Mouse (Mus musculus) heart, adult 9 months (tissue): ENCODE measurements around the gene Isyna1.
"Not testable (repeated sequence)": the region's sequence is repeated elsewhere in the genome, so short reads cannot be mapped to it uniquely, and the experiment has no call there.

Experiments
- DNase-seq, 2 experiments: peaks; one replicate each; pipeline ENCODE4 v3.0.0; 2022; ENCODE audit warnings: low spot score in 2 of 2

Isyna1 gene

DNA sequence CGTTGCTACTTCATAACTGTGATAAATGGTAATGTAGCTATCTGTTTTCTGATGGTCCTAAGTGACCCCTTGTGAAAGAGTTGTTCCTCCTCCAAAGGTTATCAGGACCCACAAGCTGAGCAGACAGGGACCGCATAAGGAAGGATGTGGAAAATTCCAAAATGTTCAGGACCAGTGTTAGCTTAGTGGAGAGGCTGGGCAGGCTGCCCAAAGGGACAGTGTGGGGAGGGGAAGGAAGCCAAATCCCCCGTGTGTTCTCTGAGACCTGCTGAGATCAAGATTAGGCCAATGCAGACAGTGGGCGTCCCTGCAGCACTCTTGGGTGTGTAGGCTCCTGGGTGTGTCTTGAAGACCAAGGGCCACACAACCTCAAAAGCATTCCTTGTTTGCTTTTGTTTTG, 19.3 kb upstream of the Isyna1 start:
- DNase-seq, result peak; percentile 67 to 80

DNA sequence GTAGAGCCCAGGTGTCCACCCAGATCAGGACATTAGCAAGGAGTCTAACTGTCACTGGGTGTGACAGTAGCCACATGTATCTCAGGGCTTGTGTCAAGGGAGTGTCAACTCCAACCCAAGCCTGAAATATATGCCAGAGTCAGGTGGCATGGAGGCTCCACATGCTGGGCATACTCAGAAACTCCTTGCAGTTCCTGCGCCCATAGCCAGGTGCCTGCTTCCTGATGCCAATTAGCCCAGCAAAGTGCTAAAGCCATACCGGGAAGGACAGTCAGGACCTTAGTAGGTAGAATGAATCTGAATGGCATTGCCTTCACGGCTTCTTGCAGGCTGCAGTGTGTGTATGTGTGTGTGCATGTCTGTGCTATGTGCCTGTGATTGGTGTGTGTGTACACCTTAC, 17.0 kb upstream of the Isyna1 start:
- DNase-seq, result no peak

DNA sequence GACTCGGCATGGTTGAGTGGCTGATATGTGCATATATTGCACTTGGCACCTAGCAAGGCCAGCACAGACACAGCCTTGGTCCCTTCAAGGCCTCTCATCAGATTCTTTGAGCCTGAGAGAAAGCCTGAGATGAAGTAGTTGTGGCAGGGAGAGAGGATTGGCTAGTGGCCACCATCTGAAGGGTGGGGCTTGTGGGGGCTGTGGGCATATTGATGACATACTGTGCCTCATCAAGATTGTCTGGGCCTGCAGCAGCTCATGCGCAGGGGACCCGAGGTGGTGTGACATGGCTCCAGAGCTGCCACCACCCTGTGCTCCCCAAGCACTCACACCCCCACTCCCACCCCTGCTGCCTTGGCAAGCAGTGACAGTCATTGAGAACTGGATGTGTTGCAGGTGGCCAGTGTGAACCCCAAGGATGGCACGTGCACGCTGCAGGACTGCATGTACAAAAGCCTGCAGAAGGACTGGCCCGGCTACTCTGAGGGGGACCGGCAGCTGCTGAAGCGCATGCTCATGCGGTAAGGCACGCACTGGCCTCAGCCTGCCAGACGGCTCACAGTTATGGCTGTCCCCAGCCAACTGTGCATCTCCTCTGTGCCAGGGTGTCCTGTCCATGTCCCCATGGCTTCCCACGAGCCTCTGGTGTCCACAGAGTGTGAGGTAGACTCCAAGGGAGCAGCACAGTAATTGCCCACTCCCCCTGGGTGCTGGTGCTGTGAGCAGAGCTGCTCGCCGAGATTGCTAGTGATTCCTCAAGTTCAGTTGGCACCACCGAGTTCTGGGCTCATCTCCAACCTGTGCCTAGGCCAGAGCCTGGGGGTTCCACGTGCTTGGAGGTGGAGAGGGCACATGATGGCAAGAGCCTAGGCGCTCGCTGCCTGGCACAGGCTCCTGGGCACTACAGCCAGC, 10.4 kb upstream of the Isyna1 start:
- DNase-seq, result peak in 1 of 2 experiments; percentile 68

DNA sequence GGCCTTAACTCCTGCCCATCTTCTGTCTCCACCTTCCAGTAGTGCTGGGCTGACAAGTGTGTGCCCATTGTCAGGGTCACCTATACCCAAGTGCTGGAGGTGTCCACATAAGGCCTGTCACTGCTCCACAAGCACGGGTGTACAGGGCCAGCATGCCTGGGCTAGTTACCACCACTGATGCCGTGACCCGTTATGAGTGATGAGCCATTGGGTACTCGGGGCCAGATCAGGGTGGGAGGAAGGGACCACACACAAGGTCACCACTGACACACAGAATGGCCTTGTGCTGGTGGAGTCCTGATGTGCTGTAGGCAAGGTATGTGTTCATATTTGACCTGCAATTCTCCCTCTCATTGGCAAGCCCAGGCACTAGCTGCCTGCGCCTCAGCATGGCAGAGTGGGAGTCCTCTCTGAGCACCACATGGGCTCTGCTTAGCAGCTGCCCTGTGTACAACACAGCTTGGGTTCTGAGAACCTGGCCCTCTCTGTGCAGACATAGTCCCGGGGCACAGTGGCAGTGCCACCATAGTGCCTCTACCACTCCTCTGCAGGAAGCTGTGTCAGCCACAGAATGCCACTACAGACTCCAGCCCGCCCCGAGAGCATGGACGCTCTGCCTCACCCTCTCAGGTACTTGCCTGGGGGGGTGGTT, 9.4 kb upstream of the Isyna1 start:
- no peak for DNase-seq

DNA sequence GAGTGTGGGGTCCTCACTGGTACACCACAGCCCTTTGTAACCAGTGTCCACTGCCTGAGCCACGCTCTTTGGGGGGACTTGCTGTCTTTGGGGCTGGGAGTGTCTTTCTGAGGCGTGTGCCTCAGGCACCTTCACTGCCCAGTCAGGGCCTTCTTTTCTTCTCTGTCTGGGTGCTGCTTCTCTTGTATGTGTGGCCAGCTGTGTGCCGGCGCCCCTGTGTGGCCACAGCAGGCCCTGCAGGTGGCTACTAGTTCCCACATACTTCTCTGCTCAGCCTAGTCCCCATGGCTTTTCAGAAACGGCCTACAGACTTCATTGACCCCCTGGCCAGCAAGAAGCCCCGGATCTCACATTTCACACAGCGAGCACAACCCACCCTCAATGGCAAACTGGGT, 8.9 kb upstream of the Isyna1 start:
- DNase-seq, result peak in 1 of 2 experiments; percentile 73

DNA sequence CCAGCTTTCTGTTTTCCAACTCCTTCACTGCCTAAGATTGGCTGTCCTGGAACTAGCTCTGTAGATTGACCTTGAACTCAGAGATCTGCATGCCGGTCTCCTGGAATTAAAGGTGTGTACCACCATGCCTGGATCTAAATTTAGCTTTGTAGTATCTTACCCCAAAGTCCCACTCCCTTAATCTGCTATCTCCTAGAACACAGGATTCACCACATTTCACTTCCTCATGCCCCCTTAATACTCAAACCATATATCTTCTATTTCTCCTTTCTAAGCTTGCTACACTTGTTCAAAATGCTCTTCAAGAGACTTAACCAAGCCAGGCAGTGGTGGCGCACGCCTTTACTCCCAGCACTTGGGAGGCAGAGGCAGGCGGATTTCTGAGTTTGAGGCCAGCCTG, 6.2 kb upstream of the Isyna1 start:
- not testable (repeated sequence) for DNase-seq

DNA sequence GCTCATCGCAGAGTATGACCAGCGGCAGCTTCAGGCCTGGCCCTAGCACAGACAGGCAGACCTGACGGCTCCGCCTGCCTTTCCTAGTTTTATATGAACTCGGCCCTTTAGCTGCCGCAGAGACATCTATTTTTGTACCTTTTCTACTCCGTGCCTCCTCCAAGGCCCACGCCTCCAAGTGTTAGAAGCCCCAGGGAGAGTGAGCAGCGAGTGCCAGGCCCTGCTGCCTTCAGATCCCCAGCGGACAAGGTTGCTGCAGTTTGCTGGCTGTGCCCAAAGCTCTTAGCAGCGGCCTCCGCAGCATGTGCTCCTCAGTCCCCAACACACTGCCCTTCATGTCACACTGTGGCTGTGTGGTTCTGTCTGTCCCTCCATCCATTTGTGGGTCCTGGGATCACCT, 2.6 kb upstream of the Isyna1 start:
- DNase-seq, result no peak

DNA sequence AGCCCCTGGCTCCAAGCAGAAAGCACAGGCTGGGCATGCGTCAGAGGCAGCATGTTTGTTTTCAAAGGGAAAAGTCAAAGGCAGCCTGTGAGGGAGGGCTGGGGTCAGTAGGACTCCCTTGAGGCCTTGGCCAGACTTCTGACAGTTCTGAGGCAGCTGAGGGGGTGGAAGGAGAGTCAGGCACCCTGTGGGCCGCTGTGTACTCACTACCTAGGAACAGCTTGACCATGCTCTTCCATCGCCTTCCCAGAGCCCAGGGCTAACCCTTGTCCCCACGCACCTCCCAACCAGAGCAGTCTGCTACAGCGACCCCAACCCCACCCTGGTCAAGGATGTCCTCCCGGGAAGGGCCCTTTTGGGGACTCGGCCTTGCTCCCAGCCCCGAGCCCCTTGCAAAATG, 1.0 kb upstream of the Isyna1 start:
- no peak for DNase-seq

DNA sequence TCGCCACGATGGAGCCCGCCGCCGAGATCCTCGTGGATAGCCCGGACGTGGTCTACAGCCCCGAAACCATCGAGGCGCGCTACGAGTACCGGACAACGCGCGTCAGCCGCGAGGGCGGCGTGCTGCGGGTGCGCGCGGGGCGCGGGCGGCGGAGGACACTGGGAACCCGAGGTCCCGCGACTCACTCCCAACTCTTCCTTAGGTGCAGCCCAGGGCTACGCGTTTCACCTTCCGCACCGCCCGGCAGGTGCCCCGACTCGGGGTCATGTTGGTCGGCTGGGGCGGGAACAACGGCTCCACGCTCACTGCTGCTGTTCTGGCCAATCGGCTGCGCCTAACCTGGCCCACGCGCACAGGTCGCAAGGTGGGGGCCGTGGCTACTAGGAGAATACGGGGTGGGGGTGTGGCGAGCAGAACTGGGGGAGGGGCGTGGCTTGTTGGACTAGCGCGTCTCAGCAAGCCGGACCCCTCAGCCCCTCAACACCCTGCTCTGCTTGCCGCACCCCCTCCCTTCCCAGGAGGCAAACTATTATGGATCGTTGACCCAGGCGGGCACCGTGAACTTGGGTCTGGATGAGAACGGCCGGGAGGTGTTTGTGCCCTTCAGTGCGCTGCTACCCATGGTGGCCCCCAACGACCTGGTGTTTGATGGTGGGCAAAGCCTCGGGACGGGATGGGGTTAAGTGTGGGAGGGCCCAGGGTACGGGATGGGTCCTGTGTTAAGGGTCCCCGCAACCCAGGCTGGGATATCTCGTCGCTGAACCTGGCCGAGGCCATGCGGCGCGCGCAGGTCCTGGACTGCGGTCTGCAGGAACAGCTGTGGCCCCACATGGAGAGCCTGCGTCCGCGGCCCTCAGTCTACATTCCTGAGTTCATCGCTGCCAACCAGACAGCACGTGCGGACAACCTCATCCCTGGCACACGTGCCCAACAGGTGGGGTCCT, 720 bp downstream of the Isyna1 start:
- DNase-seq, result no peak

DNA sequence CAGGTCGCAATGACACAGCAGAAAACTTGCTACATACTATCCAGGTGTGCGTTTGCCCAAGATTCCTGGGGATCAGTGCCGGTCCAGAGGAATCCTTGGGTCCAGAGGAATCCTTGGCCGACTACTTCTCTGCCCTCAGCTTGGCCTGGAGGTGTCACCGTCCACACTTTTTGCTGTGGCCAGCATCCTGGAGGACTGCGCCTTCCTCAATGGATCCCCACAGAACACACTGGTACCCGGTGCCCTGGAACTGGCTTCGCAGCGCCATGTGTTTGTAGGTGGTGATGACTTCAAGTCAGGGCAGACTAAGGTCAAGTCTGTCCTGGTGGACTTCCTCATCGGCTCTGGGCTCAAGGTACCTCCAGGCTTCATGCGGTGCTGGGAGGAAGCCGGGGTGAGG, 1.6 kb downstream of the Isyna1 start:
- DNase-seq, result no peak

DNA sequence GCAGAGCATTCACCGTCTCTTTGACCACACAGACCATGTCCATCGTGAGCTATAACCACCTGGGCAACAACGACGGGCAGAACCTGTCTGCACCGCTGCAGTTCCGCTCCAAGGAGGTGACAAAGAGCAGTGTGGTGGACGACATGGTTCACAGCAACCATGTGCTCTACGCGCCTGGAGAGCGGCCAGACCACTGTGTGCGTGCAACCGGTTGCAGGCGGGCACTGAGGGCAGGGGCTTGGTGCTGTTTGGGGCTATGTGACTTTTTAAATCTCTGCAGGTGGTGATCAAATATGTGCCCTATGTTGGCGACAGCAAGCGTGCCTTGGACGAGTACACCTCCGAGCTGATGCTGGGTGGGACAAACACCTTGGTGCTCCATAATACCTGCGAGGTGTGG, 2.0 kb downstream of the Isyna1 start:
- no peak for DNase-seq

DNA sequence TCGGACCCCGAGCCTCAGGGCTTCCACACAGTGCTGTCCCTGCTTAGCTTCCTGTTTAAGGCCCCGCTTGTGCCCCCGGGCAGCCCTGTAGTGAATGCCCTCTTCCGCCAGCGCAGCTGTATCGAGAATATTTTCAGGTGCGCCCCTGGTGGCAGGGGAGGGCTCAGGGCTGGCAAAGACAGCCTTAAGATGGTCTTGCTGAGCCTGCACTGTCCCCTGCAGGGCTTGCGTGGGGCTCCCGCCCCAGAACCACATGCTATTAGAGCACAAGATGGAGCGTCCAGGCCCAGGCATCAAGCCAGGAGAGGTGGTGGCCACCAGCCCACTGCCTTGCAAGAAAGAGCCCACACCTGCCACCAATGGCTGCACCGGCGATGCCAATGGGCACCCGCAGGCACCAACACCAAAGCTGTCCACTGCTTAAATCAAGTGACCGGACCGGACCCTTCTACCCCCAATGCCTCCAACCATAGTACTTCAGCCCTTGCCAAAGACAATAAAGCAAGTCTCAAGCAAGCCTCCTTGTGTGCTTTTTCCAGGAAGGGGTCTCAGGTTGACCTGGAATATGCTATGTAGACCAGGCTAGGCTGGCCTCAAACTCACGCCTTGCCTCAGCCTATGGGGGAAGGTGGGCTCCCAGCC, 2.7 kb downstream of the Isyna1 start:
- no peak for DNase-seq

DNA sequence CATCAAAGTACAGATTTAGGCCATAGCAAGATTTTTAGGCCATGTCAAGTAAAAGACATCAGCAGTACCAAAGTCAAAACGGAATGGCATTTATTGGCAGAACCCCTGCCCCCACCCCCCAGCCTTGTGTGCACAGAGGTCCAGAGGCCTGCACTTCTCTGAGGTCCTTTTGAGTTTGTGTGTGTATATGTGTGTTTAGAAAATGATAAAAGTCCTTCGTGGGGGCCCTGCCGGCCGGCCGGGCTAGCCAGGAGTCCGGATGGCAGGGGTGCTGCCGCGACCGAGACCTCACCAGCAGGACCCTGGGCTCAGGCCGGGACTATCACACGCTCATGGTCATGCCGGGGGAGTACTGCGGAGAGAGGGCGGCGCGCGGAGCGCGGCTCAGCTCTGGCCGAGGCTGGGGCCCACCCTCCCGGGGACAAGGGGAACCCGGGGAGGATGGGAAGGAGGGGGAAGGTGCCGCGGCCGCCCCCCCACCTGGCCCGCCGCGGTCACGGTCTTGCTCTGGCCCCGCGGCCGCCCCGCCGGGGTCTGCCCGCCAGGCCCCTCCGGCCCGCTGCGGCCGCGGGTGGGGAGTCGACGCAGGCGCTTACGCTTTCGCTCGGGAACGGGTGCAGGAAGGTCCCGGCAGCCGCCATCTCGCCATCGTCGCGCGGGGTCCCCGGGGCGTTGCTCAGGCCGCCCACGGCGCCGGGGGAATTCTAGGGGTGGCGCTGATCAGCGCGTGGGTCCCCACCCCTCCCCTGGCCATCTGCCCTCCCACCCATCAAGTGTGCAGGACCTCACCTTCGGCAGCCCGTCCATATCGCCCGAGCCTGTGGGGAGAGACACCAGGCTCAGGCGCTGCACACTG, 3.5 kb downstream of the Isyna1 start:
- DNase-seq, result no peak

DNA sequence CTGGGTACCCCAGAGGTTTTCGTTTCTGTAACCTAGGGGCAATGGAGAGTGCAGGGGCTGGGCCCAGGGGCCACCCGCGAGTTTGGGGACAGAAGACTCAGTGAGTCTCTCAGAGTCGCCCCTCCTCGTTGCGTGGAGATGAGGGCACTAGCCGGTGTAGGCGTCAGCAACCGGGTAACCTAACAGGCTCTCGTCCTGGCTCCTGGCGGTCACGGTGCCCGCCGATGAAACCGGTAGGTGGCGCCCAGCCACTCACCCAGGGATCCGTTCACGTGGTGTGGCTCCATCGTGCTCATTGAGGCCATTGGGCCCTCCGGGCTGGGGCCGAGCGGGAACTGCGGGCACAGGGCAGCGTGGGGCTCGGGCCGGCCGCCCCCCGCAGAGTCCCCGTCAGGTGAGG, 4.1 kb downstream of the Isyna1 start:
- DNase-seq, result peak in 1 of 2 experiments; percentile 71

DNA sequence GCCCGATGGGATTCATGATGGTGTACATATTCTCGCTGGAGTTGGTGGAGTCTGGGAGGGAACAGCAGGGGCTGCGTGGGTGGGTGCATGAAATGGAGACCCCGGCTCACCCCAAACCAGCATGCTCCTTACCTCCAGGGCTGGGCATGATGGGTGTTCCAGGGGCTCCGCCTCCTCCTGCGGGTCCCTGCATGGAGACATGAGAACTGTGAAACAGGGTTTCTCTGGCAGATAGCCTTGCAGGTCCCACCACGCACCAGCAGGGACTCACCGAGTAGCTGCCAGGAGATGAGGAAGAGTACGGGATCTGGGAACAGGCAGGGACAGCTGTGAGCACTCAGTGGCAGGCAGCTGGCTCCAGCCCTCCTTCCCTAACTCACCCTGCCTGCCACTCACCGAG, 4.5 kb downstream of the Isyna1 start:
- no peak for DNase-seq

DNA sequence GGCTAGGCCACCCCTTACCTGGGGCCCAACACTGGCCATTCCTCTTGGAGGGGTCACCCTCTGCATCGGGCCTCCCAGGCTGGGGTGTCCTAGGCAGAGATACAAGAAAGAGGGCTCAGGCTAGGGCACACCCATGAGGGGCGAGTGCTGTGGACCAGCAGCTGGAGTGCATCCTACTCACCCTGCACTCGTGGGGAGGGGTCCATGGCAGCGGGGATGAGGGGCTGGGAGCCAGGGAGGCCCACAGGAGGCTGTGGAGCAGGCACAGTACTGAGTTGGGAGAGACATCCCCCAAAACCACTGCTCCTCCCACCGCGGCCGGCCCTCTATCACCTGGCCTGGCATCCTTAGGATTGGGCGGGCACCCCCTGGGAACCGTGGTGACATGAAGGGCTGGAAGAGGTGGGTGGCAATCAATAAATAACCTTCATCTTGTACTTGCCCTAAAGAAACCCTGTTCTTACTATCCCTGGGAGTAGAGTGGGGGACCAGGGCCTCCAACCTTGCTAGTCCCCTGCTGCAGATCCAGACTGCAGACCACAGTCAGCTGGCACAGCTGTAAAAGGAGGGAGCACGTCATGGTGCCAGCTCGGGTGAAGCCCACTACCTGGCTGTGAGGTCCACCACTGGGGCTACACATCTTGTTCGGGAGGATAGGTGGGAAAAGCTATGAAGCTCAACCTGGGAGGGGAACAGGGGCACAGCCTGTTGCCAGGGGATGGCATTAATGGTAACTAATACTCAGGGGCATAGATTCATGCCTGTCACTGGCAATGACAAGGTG, 5.5 kb downstream of the Isyna1 start:
- no peak for DNase-seq

DNA sequence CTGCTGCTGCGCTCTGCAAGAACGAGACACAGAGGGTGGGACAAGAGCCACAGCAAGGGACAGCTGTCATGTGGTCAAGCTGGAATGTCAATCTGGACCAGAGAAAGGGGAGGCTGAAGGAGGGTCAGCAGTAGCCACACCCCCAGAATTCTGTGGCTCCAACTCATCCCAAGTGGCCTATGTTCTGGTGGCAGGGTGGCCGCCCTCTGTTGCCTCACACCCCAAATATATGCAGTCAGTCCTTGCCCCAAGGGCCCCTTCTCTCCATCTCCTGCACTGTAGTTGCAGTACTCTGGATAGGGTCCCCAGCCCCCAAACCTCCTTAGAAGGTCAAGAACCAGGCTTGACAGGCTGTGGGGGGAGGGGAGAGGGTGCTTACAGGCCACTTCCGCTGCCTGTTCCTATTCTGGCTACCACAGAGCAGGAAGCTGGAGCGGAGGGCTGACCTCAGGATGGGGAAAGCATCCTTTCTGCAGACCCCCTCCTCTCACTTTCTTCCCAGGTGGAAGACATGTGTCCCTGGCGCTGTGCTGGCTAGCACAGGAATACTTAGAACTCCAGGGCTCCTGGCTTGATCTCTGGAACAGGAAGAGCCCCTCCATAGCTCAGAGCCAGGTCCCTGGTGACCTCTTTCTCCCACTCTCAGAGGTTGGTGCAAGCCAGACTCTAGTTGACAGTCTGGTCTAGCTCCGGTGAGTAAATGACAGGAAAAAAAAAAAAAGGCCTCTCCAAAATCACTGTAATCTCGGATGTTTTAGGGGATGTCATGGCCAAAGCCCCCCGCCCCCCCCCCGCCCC, 6.5 kb downstream of the Isyna1 start:
- DNase-seq, result no peak

DNA sequence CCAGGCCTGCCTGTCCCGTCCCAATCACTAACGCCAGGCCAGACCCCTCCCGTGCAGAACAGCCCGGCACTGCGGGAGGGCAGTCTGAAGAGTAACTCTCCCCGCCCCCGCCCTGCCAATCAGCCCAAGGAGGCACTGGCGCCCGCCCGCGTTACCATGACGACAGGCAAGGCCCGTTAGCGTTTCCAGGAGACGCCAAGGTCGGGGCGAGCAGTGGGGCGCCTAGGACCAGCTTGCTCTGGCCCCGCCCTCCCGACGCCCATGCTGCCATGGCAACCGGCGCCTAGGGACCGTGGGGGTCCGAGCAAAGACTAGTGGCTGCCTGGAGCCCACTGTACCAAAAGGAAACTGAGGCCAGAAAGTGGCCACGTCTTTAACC, 7.1 kb downstream of the Isyna1 start:
- DNase-seq, result peak in 1 of 2 experiments; percentile 66
